Mouse (Mus musculus) inflammation-experienced regulatory T-cells, adult 16 weeks (primary cell): ENCODE data around the gene Slc39a2. TPM values are rescaled to one million over a fixed set of nuclear protein-coding genes. Genes with fewer than 3 reads are reported as not detected.

Source experiments
- polyA plus RNA-seq: library from polyadenylated mRNA; unstranded; fragments of 100-300 nt; shearing (Covaris generic); gene quantifications from one replicate; pipeline ENCODE4 v1.2.1, GENCODE M21; 2017

Slc39a2 gene
- 0.46 TPM for polyA plus RNA-seq

GRCm38 (mm10) chr14:51892191-51892939, at the start of gene Slc39a2:
Gene Slc39a2, plus strand, starts transcription at chr14:51892889.

GRCm38 (mm10) chr14:51853399-51853798, 39.3 kb upstream of the Slc39a2 start, which contains the start of gene Ear6:
Gene Ear6, plus strand, starts transcription at chr14:51853699.

GRCm38 (mm10) chr14:51884598-51885331, 7.9 kb upstream of the Slc39a2 start, which contains the start of gene Mettl17:
Gene Mettl17, plus strand, starts transcription at chr14:51884842.

GRCm38 (mm10) chr14:51913960-51914762, 21.5 kb downstream of the Slc39a2 start, which contains the start of gene Ndrg2:
Gene Ndrg2, minus strand, starts transcription at chr14:51914158.

GRCm38 (mm10) chr14:51918125-51918524, 25.4 kb downstream of the Slc39a2 start, which contains the start of gene Tppp2:
Gene Tppp2, plus strand, starts transcription at chr14:51918425.

GRCm38 (mm10) chr14:51922571-51922865, 29.8 kb downstream of the Slc39a2 start, which contains the start of gene Rnase13:
Gene Rnase13, minus strand, starts transcription at chr14:51922773.

Other genes starting within 250 kb of the Slc39a2 start
- gene Gm17079, start 197.4 kb upstream of the Slc39a2 start, polyA plus RNA-seq: not detected
- gene Gm5800, start 175.7 kb upstream of the Slc39a2 start, polyA plus RNA-seq: not detected
- not detected for gene Ang4, start 119.3 kb upstream of the Slc39a2 start, polyA plus RNA-seq
- not detected for gene AY358078, start 92.8 kb upstream of the Slc39a2 start, polyA plus RNA-seq
- not detected for gene Ear6, start 39.2 kb upstream of the Slc39a2 start, polyA plus RNA-seq
- 110 TPM for gene Mettl17, start 8.0 kb upstream of the Slc39a2 start, polyA plus RNA-seq
- gene Ndrg2, start 21.3 kb downstream of the Slc39a2 start, polyA plus RNA-seq: 47.0 TPM
- gene Tppp2, start 25.5 kb downstream of the Slc39a2 start, polyA plus RNA-seq: not detected
- not detected for gene Rnase13, start 29.9 kb downstream of the Slc39a2 start, polyA plus RNA-seq
- 1.3 TPM for gene Arhgef40, start 91.8 kb downstream of the Slc39a2 start, polyA plus RNA-seq
- gene Tmem253, start 122.8 kb downstream of the Slc39a2 start, polyA plus RNA-seq: not detected
- gene Zfp219, start 127.8 kb downstream of the Slc39a2 start, polyA plus RNA-seq: 11.7 TPM
- gene Olfr221, start 149.6 kb downstream of the Slc39a2 start, polyA plus RNA-seq: 0.18 TPM
- 513 TPM for gene Hnrnpc, start 211.1 kb downstream of the Slc39a2 start, polyA plus RNA-seq
- 4.7 TPM for gene Rpgrip1, start 217.8 kb downstream of the Slc39a2 start, polyA plus RNA-seq